Mouse (Mus musculus): ENCODE results near the gene Foxc2. TPM values are rescaled to one million over a fixed set of nuclear protein-coding genes. Genes with fewer than 3 reads are reported as not detected.

Foxc2 gene
- polyA plus RNA-seq, 1 experiment from 2014 or later, result 6.8 TPM

Small RNA genes lying within 50 kb of the gene (microRNA-seq; reads per million reads assigned to microRNA genes)
- gene Gm27530, result not detected

Other genes with a start within 250 kb of the Foxc2 start
- gene Foxf1, start 31.8 kb upstream of the Foxc2 start, polyA plus RNA-seq (2015; fragmentation: Nextera tagmentation; extraction: Ambion mirVana), result 0.22 and 0.37 TPM in 2 replicates
- 61.1 and 62.0 TPM in 2 replicates for gene Mthfsd, start 7.8 kb upstream of the Foxc2 start, polyA plus RNA-seq (2015; fragmentation: Nextera tagmentation; extraction: Ambion mirVana)
- 0.20 and 0.29 TPM in 2 replicates for gene Foxl1, start 11.8 kb downstream of the Foxc2 start, polyA plus RNA-seq (2015; fragmentation: Nextera tagmentation; extraction: Ambion mirVana)